Comparison of ENCODE assay signal across 10 mouse cellular contexts in the genomic region with DNA sequence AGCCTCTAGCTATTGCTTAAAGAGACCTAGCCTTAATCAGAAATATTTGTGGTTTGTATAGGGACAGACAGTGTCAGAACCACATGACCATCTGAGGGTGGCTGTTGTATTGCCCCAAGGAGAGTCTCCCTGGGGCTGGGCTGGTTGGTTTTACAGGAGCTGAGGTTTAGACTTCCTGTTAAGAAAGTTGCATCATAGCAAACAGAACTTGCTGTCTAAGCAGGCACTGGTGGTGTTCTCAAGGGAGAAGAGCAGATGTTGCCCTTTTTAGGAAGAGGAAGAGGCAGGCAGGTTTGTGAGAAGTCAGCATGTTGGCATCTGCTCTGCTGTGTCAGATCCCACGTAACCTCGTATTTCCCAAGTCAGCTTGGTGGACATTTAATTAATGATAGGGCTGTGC. TPM values are rescaled to one million over a fixed set of nuclear protein-coding genes. Genes with fewer than 3 reads are reported as not detected.
A peak's percentile ranks its signal among the peaks of the same experiment; 100 is the strongest.
DNase-seq lines count a peak whose midpoint lies in the region; ATAC-seq and TF ChIP-seq lines count a peak whose summit lies in the region.
"Had no signal": no experiment of that assay in that cellular context is flagged by ENCODE, and none has a peak within 500 bp of the region (broad histone marks: within the 10 kb centered on the region; RNA-seq: fewer than 3 reads in every experiment).

No protein-coding gene starts in this region.

- H3K9me3 ChIP-seq in MEL (replicated peaks; ENCODE audit: insufficient read depth, low read length) = no peaks in the 10 kb centered on the region
- H3K9me3 ChIP-seq in kidney, embryonic 16.5 days (ENCODE audit: low read length) = no peaks in the 10 kb centered on the region
- H3K9me3 ChIP-seq in neural tube, embryonic 15.5 days (replicated peaks) = no peaks in the 10 kb centered on the region
- H3K9me3 ChIP-seq in hindbrain, embryonic 11.5 days (ENCODE audit: control insufficient read depth, low read length) = no peaks in the 10 kb centered on the region
- H3K9me3 ChIP-seq: embryonic facial prominence, embryonic 12.5 days had no signal

- H3K4me2 ChIP-seq in kidney, embryonic 16.5 days (replicated peaks; ENCODE audit: low read depth, low read length) = no peak overlapping the region
- H3K4me2 ChIP-seq in neural tube, embryonic 15.5 days = no peak overlapping the region
- no peak overlapping the region for H3K4me2 ChIP-seq in hindbrain, embryonic 11.5 days (replicated peaks; ENCODE audit: low read depth, low read length)
- H3K4me2 ChIP-seq: embryonic facial prominence, embryonic 12.5 days had no signal

- no peak overlapping the region for H3K9ac ChIP-seq in MEL (ENCODE audit: control insufficient read depth, low read depth, low read length, poor library complexity, severe bottlenecking)
- H3K9ac ChIP-seq in kidney, embryonic 16.5 days (replicated peaks; ENCODE audit: low read length) = no peak overlapping the region
- no peak overlapping the region for H3K9ac ChIP-seq in neural tube, embryonic 15.5 days (replicated peaks)
- no peak overlapping the region for H3K9ac ChIP-seq in hindbrain, embryonic 11.5 days (ENCODE audit: low read depth, low read length)
- H3K9ac ChIP-seq: embryonic facial prominence, embryonic 12.5 days had no signal

- no peaks in the 10 kb centered on the region for H3K79me2 ChIP-seq in MEL (ENCODE audit: control insufficient read depth, insufficient read depth, low read length, poor library complexity)

- 7% methylated on average over 2 of the region's 2 CpGs for WGBS in kidney, embryonic 16.5 days
- WGBS in neural tube, embryonic 15.5 days = 54% methylated on average over 2 of the region's 2 CpGs
- WGBS in hindbrain, embryonic 11.5 days = 44% methylated on average over 2 of the region's 2 CpGs

- H3K36me3 ChIP-seq in MEL (ENCODE audit: control insufficient read depth in 1 of 2, insufficient read depth in 2 of 2, low read length in 2 of 2) = no peaks in the 10 kb centered on the region
- no peaks in the 10 kb centered on the region for H3K36me3 ChIP-seq in kidney, embryonic 16.5 days (ENCODE audit: insufficient read depth, low read length)
- no peaks in the 10 kb centered on the region for H3K36me3 ChIP-seq in neural tube, embryonic 15.5 days
- H3K36me3 ChIP-seq in hindbrain, embryonic 11.5 days (ENCODE audit: control insufficient read depth, insufficient read depth, low read length) = no peaks in the 10 kb centered on the region
- H3K36me3 ChIP-seq: embryonic facial prominence, embryonic 12.5 days had no signal

- no peak for TF ChIP-seq RAD21 in MEL (IDR thresholded peaks at IDR 0.05; ENCODE audit: low read depth, low read length)

- H3K4me3 ChIP-seq in MEL (ENCODE audit: control insufficient read depth in 1 of 2, insufficient read depth in 1 of 2, low read depth in 2 of 2, low read length in 2 of 2) = peak overlapping the region in 1 of 2 experiments; percentile 7; a peak in 1 of 4 replicates
- no peak overlapping the region for H3K4me3 ChIP-seq in kidney, embryonic 16.5 days (ENCODE audit: low read length)
- H3K4me3 ChIP-seq in neural tube, embryonic 15.5 days (replicated peaks) = no peak overlapping the region
- H3K4me3 ChIP-seq in hindbrain, embryonic 11.5 days (ENCODE audit: low read depth, low read length) = no peak overlapping the region
- H3K4me3 ChIP-seq: embryonic facial prominence, embryonic 12.5 days had no signal

- H3K27me3 ChIP-seq in MEL (ENCODE audit: control insufficient read depth in 1 of 2, insufficient read depth in 2 of 2, low read length in 2 of 2) = no peaks in the 10 kb centered on the region; a peak in 2 of 4 replicates
- no peaks in the 10 kb centered on the region for H3K27me3 ChIP-seq in kidney, embryonic 16.5 days (ENCODE audit: insufficient read depth, low read length)
- no peaks in the 10 kb centered on the region for H3K27me3 ChIP-seq in neural tube, embryonic 15.5 days (replicated peaks)
- no peaks in the 10 kb centered on the region for H3K27me3 ChIP-seq in hindbrain, embryonic 11.5 days (ENCODE audit: control insufficient read depth, insufficient read depth, low read length)
- H3K27me3 ChIP-seq: embryonic facial prominence, embryonic 12.5 days had no signal

- H3K27ac ChIP-seq in MEL (ENCODE audit: control insufficient read depth, low read depth, low read length) = no peak overlapping the region
- H3K27ac ChIP-seq in kidney, embryonic 16.5 days (ENCODE audit: low read length) = peak overlapping the region; percentile 13; the same call in 1 of the 2 replicates
- no peak overlapping the region for H3K27ac ChIP-seq in neural tube, embryonic 15.5 days (replicated peaks)
- H3K27ac ChIP-seq in hindbrain, embryonic 11.5 days (ENCODE audit: low read depth, low read length) = no peak overlapping the region

- no peaks in the 10 kb centered on the region; a peak in 1 of 4 replicates for H3K4me1 ChIP-seq in MEL (ENCODE audit: control insufficient read depth in 1 of 2, insufficient read depth in 2 of 2, low read length in 2 of 2)
- peaks cover 32% of the 10 kb centered on the region for H3K4me1 ChIP-seq in kidney, embryonic 16.5 days (ENCODE audit: insufficient read depth, low read length)
- no peaks in the 10 kb centered on the region; the same call in 1 of the 2 replicates for H3K4me1 ChIP-seq in neural tube, embryonic 15.5 days
- H3K4me1 ChIP-seq in hindbrain, embryonic 11.5 days (replicated peaks; ENCODE audit: control insufficient read depth, insufficient read depth, low read length) = no peaks in the 10 kb centered on the region

- peak; percentile 19 to 71 for DNase-seq in heart, adult 18-20 months
- no peak for DNase-seq in heart, postnatal 25 days (ENCODE audit: low spot score)
- peak; percentile 26 for DNase-seq in MEL (ENCODE audit: low read depth, low spot score)
- DNase-seq in hindbrain, embryonic 11.5 days (ENCODE audit: low spot score) = no peak
- DNase-seq in spleen, adult 12 weeks (ENCODE audit: low spot score) = no peak

- TF ChIP-seq POLR2A in MEL (IDR thresholded peaks at IDR 0.05; ENCODE audit: control insufficient read depth in 1 of 2, insufficient read depth in 1 of 2, low read depth in 1 of 2, low read length in 2 of 2, poor library complexity in 1 of 2) = no peak

- peak; percentile 71 for ATAC-seq in kidney, embryonic 16.5 days (ENCODE audit: low FRiP score, low TSS enrichment)
- ATAC-seq in megakaryocyte, adult 5-6 weeks (ENCODE audit: poor library complexity, severe bottlenecking) = peak; percentile 95
- ATAC-seq in neural tube, embryonic 15.5 days (ENCODE audit: low FRiP score) = no peak
- ATAC-seq in hindbrain, embryonic 11.5 days (ENCODE audit: low FRiP score) = no peak
- ATAC-seq: midbrain, embryonic 16.5 days had no signal

- no peak for TF ChIP-seq EP300 in MEL (IDR thresholded peaks at IDR 0.05; ENCODE audit: low read depth in 1 of 2, low read length in 2 of 2)

- intact Hi-C loops in heart, postnatal 25 days (cut with DNase I) = no loop called here

- no peak for TF ChIP-seq CTCF in MEL (IDR thresholded peaks at IDR 0.05 in 2 of 3, conservative IDR thresholded peaks at IDR 0.05 in 1 of 3; ENCODE audit: control insufficient read depth in 1 of 3, insufficient read depth in 1 of 3, low read depth in 2 of 3, low read length in 3 of 3, poor library complexity in 1 of 3, severe bottlenecking in 1 of 3)

TF ChIP-seq in MEL, 35 proteins besides CTCF, POLR2A, EP300 and RAD21:
- TF ChIP-seq USF1 (IDR thresholded peaks at IDR 0.05; ENCODE audit: low read depth, low read length) = peak; percentile 19; the same call in 1 of the 2 replicates
- 0 out of 2 replicates have a peak, but pooled peaks have one; percentile 27 for TF ChIP-seq MXI1 (IDR thresholded peaks at IDR 0.05; ENCODE audit: low read depth, low read length)
- TF ChIP-seq NELFE (IDR thresholded peaks at IDR 0.05; ENCODE audit: low read depth, low read length) = no peak

RNA-seq across cellular contexts. Expression of gene Tut7, which starts 52.7 kb away (rescaled TPM):
- 10 to 100 TPM; 40.3 to 41.1 TPM for total RNA-seq in heart, adult 18-20 months (2021)
- 10 to 100 TPM; 41.4 to 41.9 TPM for total RNA-seq in heart, postnatal 25 days (2021)
- total RNA-seq in MEL (2012; rRNA removed) = 38.1 and 47.7 TPM in 2 replicates
- 100 to 1,000 TPM in 1 of 2 experiments, 10 to 100 TPM in 1; 53.8 to 135 TPM for polyA plus RNA-seq in MEL (2012; ENCODE audit: insufficient read depth in 1 of 2, insufficient read length in 2 of 2, low read depth in 1 of 2, low replicate concordance in 2 of 2, missing spikeins in 1 of 2)
- 43.0 and 47.2 TPM in 2 replicates for polyA plus RNA-seq in kidney, embryonic 16.5 days (2015; fragmentation: Nextera tagmentation; extraction: Ambion mirVana)
- 95.1 and 97.1 TPM in 2 replicates for total RNA-seq in megakaryocyte, adult 5-6 weeks (2015)
- total RNA-seq in megakaryocyte, adult 5-6 weeks (2017) = 177 and 194 TPM in 2 replicates
- polyA plus RNA-seq in neural tube, embryonic 15.5 days (2015; fragmentation: Nextera tagmentation; extraction: Ambion mirVana) = 41.7 and 46.3 TPM in 2 replicates
- 49.1 and 50.8 TPM in 2 replicates for polyA plus RNA-seq in hindbrain, embryonic 11.5 days (2014; fragmentation: Nextera tagmentation; extraction: Ambion mirVana)

Comparison
In these comparisons a context has a peak if more than half of its experiments do, and no peak if none do; other contexts are left out.
1. DNase-seq: peak in heart, adult 18-20 months (2 of 2) and MEL (single experiment); none in heart, postnatal 25 days (single experiment), hindbrain, embryonic 11.5 days (single experiment) and spleen, adult 12 weeks (single experiment).
2. ATAC-seq: peak in kidney, embryonic 16.5 days (single experiment) and megakaryocyte, adult 5-6 weeks (single experiment); none in neural tube, embryonic 15.5 days (single experiment) and hindbrain, embryonic 11.5 days (single experiment).